Mouse (Mus musculus) limb, embryonic 10.5 days (tissue): ENCODE data around the gene Rngtt. TPM values are rescaled to one million over a fixed set of nuclear protein-coding genes. Genes with fewer than 3 reads are reported as not detected.
A peak's percentile ranks its signal among the peaks of the same experiment; 100 is the strongest.

Experiments used
- DNase-seq: peaks from one replicate; pipeline ENCODE4 v3.0.0-alpha.2; 2017; ENCODE audit warnings: low spot score
- H3K27ac ChIP-seq: fragments of 300-500 bp; sonication (generic); 2 replicates; pipeline ENCODE4 v1.5.1; 2016; ENCODE audit warnings: mild to moderate bottlenecking
- H3K27me3 ChIP-seq: fragments of 300-500 bp; sonication (generic); 2 replicates; pipeline ENCODE4 v1.6.1; 2016; ENCODE audit warnings: low read depth, mild to moderate bottlenecking; ENCODE audit not compliant: poor library complexity, severe bottlenecking
- H3K36me3 ChIP-seq: fragments of 300-500 bp; sonication (generic); 2 replicates; pipeline ENCODE4 v1.6.1; 2016; ENCODE audit warnings: mild to moderate bottlenecking, moderate library complexity
- H3K4me1 ChIP-seq: fragments of 300-500 bp; sonication (generic); 2 replicates; pipeline ENCODE4 v1.6.1; 2016
- H3K4me3 ChIP-seq: fragments of 300-500 bp; sonication (generic); 2 replicates; pipeline ENCODE4 v1.5.1; 2016; ENCODE audit warnings: mild to moderate bottlenecking, moderate library complexity
- H3K9me3 ChIP-seq: fragments of 300-500 bp; sonication (generic); replicated peaks from 2 replicates; pipeline ENCODE4 v1.6.1; 2016; ENCODE audit warnings: mild to moderate bottlenecking
- WGBS: fragments of 180-500 bp; shearing (Covaris S2); methylation state at CpG from one replicate; pipeline ENCODE4 v1.1.7; 2016; 5-methylcytosine and 5-hydroxymethylcytosine counted together
- polyA plus RNA-seq: library from polyadenylated mRNA; unstranded; fragments of >200 nt; fragmentation: Nextera tagmentation; extraction: Ambion mirVana; gene quantifications from 2 replicates; pipeline ENCODE4 v1.2.1, GENCODE M21; 2016

Rngtt gene
- polyA plus RNA-seq, 1 experiment from 2014 or later = 33.8 TPM

- Histone ChIP-seq H3K4me3 (no peak overlapping the region), H3K36me3 (no peaks in the 10 kb centered on the region), H3K4me1 (no peaks in the 10 kb centered on the region), H3K9me3 (no peaks in the 10 kb centered on the region), H3K27ac (no peak overlapping the region), H3K27me3 (no peaks in the 10 kb centered on the region)
- WGBS = 87% methylated on average over 10 of the region's 10 CpGs
- no peak for DNase-seq
Observed at GRCm38 (mm10) chr4:33520938-33521337, 210.8 kb downstream of the Rngtt start.

DNA sequence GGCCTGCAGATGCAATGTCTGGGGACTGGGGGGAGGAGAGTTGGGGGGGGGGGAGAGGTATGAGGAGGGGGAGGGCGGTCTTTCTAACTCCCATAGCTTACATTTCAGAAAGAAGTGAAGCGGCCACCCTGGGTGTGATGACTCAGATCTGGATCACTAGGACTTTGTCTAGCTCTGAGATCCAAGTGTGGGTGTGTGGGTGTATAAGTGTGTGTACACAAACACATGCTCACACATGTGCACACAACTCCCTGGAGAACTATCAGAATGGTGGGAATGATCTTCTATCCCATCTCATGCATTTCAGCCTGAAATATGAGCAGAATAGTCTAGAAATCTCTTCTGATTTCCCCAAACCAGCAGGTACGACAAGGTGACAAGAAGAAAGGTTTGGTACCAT, 213.7 kb downstream of the Rngtt start:
- no peaks in the 10 kb centered on the region for H3K9me3 ChIP-seq
- no peaks in the 10 kb centered on the region for H3K27me3 ChIP-seq
- H3K36me3 ChIP-seq = no peaks in the 10 kb centered on the region
- H3K27ac ChIP-seq = no peak overlapping the region
- H3K4me1 ChIP-seq = no peaks in the 10 kb centered on the region
- 97% methylated on average over 2 of the region's 3 CpGs for WGBS
- no peak for DNase-seq
- no peak overlapping the region for H3K4me3 ChIP-seq

- no peaks in the 10 kb centered on the region for H3K27me3 ChIP-seq
- no peaks in the 10 kb centered on the region for H3K9me3 ChIP-seq
- DNase-seq = no peak
- 93% methylated on average over 10 of the region's 10 CpGs for WGBS
- H3K4me1 ChIP-seq = no peaks in the 10 kb centered on the region
- no peaks in the 10 kb centered on the region for H3K36me3 ChIP-seq
- H3K27ac ChIP-seq = no peak overlapping the region
- no peak overlapping the region for H3K4me3 ChIP-seq
Observed at GRCm38 (mm10) chr4:33524481-33525141, 214.5 kb downstream of the Rngtt start.

GRCm38 (mm10) chr4:33525272-33525671, 215.2 kb downstream of the Rngtt start:
- no peak overlapping the region for H3K27ac ChIP-seq
- H3K9me3 ChIP-seq = no peaks in the 10 kb centered on the region
- 95% methylated on average over 4 of the region's 4 CpGs for WGBS
- H3K4me1 ChIP-seq = no peaks in the 10 kb centered on the region
- no peaks in the 10 kb centered on the region for H3K27me3 ChIP-seq
- DNase-seq = no peak
- H3K4me3 ChIP-seq = no peak overlapping the region
- H3K36me3 ChIP-seq = no peaks in the 10 kb centered on the region

- Histone ChIP-seq H3K4me3 (no peak overlapping the region), H3K36me3 (no peaks in the 10 kb centered on the region), H3K27me3 (no peaks in the 10 kb centered on the region), H3K4me1 (no peaks in the 10 kb centered on the region), H3K9me3 (no peaks in the 10 kb centered on the region), H3K27ac (no peak overlapping the region)
- WGBS = 46% methylated on average over 7 of the region's 7 CpGs
- DNase-seq = no peak
Observed at GRCm38 (mm10) chr4:33526092-33526491, 216.0 kb downstream of the Rngtt start.

GRCm38 (mm10) chr4:33526675-33527074, 216.6 kb downstream of the Rngtt start:
- H3K27me3 ChIP-seq = no peaks in the 10 kb centered on the region
- no peaks in the 10 kb centered on the region for H3K4me1 ChIP-seq
- H3K4me3 ChIP-seq = no peak overlapping the region
- no peak for DNase-seq
- H3K36me3 ChIP-seq = no peaks in the 10 kb centered on the region
- WGBS = 31% methylated on average over 9 of the region's 9 CpGs
- H3K27ac ChIP-seq = no peak overlapping the region
- H3K9me3 ChIP-seq = no peaks in the 10 kb centered on the region

- Histone ChIP-seq H3K4me3 (no peak overlapping the region), H3K27ac (no peak overlapping the region), H3K36me3 (no peaks in the 10 kb centered on the region), H3K9me3 (no peaks in the 10 kb centered on the region), H3K4me1 (0 out of 2 replicates have a peak, but pooled peaks cover 2% of the 10 kb centered on the region), H3K27me3 (no peaks in the 10 kb centered on the region)
- DNase-seq = no peak
- 67% methylated on average over 8 of the region's 8 CpGs for WGBS
Observed at GRCm38 (mm10) chr4:33532596-33532995, 222.5 kb downstream of the Rngtt start.

DNA sequence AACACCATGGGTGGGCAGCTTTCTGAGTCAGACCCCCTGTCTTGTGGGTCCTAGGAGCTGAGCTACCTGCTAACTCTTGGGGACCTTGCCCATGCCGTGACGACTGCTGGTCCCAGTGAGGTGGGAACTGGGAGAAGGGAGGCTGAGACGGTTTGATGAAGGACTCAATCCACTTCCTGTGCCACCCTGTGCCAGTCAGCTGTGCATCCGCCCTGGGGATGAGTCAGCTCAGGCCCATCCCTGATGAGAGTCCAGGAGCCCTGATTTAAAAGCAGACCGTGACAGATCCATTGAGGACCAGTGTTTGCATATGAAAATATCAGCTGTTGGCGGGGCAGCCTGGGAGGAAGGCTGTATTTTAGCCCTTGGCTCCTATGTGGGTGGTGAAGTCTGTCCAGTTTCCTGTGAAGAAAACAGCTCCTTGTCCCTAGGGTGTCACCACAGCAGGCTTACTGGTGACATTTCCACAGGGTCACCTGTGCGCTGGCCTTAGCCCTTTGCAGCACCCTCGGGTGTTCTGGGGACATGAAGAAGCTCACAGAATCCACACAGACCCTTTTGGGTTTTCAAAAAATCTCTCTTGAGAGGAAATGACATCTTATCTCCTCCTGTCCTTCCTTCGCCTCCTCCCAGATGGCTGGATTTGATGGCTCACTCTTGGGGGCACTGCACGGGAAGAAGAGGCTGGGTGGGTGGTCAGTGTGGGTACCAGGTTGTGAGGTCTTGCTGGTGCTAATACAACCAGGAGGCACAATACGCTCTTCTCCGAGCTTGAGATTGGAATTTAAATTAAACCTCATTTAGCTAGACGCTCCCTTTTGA, 234.9 kb downstream of the Rngtt start:
- peaks cover 7% of the 10 kb centered on the region for H3K4me1 ChIP-seq
- peak; percentile 25 for DNase-seq
- H3K9me3 ChIP-seq = no peaks in the 10 kb centered on the region
- no peak overlapping the region for H3K4me3 ChIP-seq
- H3K36me3 ChIP-seq = no peaks in the 10 kb centered on the region
- 74% methylated on average over 13 of the region's 13 CpGs for WGBS
- no peak overlapping the region for H3K27ac ChIP-seq
- no peaks in the 10 kb centered on the region for H3K27me3 ChIP-seq

- no peak overlapping the region for H3K27ac ChIP-seq
- H3K4me3 ChIP-seq = no peak overlapping the region
- peak; percentile 28 for DNase-seq
- H3K27me3 ChIP-seq = no peaks in the 10 kb centered on the region
- H3K4me1 ChIP-seq = peaks cover 10% of the 10 kb centered on the region
- 50% methylated on average over 6 of the region's 6 CpGs for WGBS
- no peaks in the 10 kb centered on the region for H3K36me3 ChIP-seq
- no peaks in the 10 kb centered on the region for H3K9me3 ChIP-seq
Observed at GRCm38 (mm10) chr4:33545577-33545879, 235.4 kb downstream of the Rngtt start.

DNA sequence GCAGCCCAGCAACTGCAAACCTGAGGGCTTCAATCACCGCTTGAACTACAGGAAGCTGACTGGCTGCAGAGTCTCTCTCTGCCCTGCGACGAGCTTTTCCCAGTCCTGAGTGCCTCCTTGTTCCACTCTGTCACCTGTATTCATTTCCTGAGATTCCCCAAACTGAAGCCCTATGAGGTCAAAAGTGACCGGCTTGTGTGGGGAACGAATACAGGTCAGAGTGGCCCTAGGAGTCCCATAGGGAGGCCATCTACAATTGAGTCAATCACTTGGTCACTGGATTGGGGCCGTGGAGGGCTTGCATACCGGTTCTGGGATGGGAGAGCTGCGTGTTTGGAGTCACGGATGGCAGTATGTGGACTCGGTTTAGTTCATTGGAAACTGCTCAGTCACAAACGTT, 236.2 kb downstream of the Rngtt start:
- DNase-seq = peak; percentile 10
- H3K36me3 ChIP-seq = no peaks in the 10 kb centered on the region
- 92% methylated on average over 11 of the region's 11 CpGs for WGBS
- no peak overlapping the region for H3K27ac ChIP-seq
- H3K4me1 ChIP-seq = peaks cover 10% of the 10 kb centered on the region
- no peaks in the 10 kb centered on the region for H3K27me3 ChIP-seq
- H3K9me3 ChIP-seq = no peaks in the 10 kb centered on the region
- H3K4me3 ChIP-seq = no peak overlapping the region

DNA sequence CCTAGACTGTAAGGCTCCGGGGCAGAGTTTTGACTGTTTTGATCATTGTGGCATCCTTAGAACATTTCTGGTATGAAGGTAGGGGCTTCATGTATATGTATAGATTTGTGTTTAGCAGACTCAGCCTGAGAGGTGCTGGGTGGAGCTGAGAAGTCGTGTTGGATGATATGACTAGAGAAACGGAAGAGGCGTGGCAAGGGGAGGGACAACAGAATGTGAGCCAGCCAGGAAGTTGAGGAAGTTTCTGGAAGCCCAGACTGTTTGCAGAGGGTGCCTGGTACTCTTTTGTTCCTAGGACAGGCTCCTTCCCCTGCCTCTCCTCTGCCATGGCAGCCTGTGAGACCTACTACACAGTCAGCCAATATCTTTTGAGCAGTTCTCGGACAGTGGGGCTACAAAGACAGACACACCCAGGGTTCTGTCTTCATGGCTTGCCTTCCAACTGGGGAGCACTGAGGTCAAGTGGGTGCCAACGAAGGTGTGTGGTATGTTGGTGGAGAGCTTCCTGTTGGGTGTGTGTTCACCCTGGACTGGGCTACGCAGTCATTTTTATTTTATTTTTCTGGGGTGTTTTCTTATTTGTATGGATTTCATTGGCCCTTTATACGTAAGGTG, 237.3 kb downstream of the Rngtt start:
- H3K4me1 ChIP-seq = peaks cover 10% of the 10 kb centered on the region
- H3K27me3 ChIP-seq = no peaks in the 10 kb centered on the region
- peak; percentile 23 for DNase-seq
- no peaks in the 10 kb centered on the region for H3K9me3 ChIP-seq
- H3K36me3 ChIP-seq = no peaks in the 10 kb centered on the region
- 87% methylated on average over 8 of the region's 8 CpGs for WGBS
- H3K4me3 ChIP-seq = no peak overlapping the region
- no peak overlapping the region for H3K27ac ChIP-seq

DNA sequence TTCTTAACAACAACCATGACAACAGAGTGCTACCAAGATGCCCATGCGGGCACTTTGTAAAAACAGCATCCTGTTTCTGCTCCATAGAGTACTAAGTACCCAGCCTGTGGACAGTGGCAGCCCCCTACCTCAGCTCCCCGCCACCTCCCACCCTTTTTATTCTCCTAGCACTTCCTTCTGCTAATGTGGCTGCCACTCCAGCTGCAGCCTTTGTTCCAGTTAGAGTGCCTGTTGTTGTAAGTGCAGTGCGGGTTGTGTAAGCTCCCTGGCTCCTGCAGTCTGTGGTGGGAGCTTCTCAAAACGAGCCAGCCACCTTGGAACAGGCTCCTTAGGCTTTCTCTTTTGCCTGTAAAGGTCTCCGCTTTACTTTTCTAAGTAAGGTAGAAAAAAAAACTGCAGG, 239.5 kb downstream of the Rngtt start:
- WGBS = 56% methylated on average over 5 of the region's 5 CpGs

More for the DNA sequence above, 239.5 kb downstream of the Rngtt start:
- Histone ChIP-seq H3K27me3 (peaks cover 8% of the 10 kb centered on the region), H3K4me3 (no peak overlapping the region), H3K9me3 (no peaks in the 10 kb centered on the region), H3K4me1 (peaks cover 12% of the 10 kb centered on the region), H3K36me3 (no peaks in the 10 kb centered on the region), H3K27ac (0 out of 2 replicates have a peak overlapping the region, but pooled peaks have one; percentile 7)
- DNase-seq = peak; percentile 25
